Mouse (Mus musculus): ENCODE measurements around the gene Iffo1. TPM values are rescaled to one million over a fixed set of nuclear protein-coding genes. Genes with fewer than 3 reads are reported as not detected.

Gene Iffo1
- total and polyA plus RNA-seq, 3 experiments, result 3.3 to 7.0 (median 6.7) TPM

DNA sequence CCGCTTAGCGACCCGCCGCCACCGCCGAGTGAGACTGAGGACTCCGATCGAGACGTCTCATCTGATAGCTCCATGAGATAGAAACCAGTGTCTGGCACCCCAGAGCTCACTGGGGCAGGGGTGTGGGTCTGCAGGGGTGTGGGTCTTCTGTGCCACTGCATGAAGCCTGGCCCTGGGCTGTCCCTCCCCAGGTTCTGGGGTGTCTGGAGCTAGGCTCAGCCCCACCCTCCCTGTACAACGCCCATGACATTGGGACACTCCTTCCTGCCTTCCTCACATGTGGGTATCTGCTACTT, 15.5 kb downstream of the Iffo1 start:
- Histone ChIP-seq H3K9me3 (replicated peaks; ENCODE audit: low read length) (no peaks in the 10 kb centered on the region), H3K4me2 (ENCODE audit: insufficient read depth, low read depth, poor library complexity, severe bottlenecking) (no peak overlapping the region), H3K27ac (ENCODE audit: insufficient read depth, low read depth) (no peak overlapping the region), H3K4me1 (ENCODE audit: control insufficient read depth in 1 of 2, insufficient read depth in 2 of 2) (peaks cover 3 to 18% of the 10 kb centered on the region in 2 experiments; a peak in 2 of 4 replicates), H3K27me3 (replicated peaks) (no peaks in the 10 kb centered on the region), H3K4me3 (replicated peaks in 1 of 3; ENCODE audit: low read depth in 2 of 3, low read length in 2 of 3, poor library complexity in 1 of 3) (no peak overlapping the region), H3K9ac (ENCODE audit: insufficient read depth, low read depth) (no peak overlapping the region), H3K36me3 (replicated peaks in 1 of 2; ENCODE audit: control insufficient read depth in 1 of 2, insufficient read depth in 1 of 2, low read length in 1 of 2) (peaks cover 67 to 82% of the 10 kb centered on the region in 2 experiments), H3K79me2 (replicated peaks; ENCODE audit: control insufficient read depth, extremely low read depth, insufficient read depth, poor library complexity, severe bottlenecking) (peaks cover 21% of the 10 kb centered on the region)
- TF ChIP-seq SMC3 (IDR thresholded peaks at IDR 0.05; ENCODE audit: low read depth, low read length), result 0 out of 2 replicates have a peak, but pooled peaks have one; percentile 1
- no peak for TF ChIP-seq TBP (conservative IDR thresholded peaks at IDR 0.05; ENCODE audit: low read depth, low read length)
- dilution Hi-C loops (cut with MboI; ENCODE audit: extremely low pct_ligation_motif_present, extremely low pct_unique_long_range_greater_than_20kb, low sequenced_read_pairs), result no loop called here
- peak; percentile 29 for DNase-seq (ENCODE audit: extremely low read depth)
- in situ Hi-C loops (cut with MboI; ENCODE audit: low pct_ligation_motif_present, low pct_unique_long_range_greater_than_20kb, low sequenced_read_pairs), result no loop called here

DNA sequence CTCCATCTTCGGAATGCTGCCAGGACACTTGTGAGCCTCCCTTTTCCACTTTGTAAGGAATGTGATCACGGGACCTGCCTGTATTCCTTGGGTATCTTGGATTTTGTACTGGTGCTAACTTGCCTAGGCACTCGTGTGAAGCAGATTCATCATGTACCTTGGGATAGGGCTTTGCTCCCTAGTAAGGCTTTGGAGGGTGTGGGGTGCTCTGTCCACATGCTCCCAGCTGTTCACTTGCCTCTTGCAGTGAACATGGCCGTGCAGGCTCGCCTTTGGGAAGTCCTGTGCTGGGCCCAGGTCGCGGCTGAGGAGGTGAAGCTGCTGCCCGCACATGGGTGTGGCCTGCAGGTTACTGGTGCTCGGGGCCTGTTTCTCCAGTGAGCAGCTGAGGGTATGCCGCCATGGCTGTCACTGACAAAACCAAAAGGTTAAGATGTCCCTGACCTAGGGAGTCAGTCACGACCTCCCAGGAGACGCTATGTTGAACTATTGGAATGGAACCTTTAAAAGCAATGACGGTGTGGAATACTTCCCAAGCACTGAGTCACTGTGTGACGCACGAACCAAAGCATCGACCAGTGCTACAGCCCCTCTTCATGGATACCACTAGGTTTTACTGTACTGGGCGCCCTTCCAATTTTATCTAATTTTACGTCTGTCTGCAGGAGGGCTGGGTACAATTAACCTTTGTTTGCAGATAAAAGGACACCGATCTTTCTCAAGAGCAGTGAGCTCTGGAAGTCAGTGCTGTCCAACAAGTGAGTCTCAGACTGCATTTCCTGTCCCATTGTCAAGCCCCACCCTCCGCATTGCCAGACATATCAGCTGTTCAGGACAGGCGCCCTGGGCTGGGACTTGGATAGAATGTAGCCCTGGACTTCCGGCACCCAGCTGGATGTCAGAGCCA, 16.1 kb downstream of the Iffo1 start:
- H3K4me2 ChIP-seq (ENCODE audit: insufficient read depth, low read depth, poor library complexity, severe bottlenecking), result no peak overlapping the region
- no peaks in the 10 kb centered on the region for H3K9me3 ChIP-seq (replicated peaks; ENCODE audit: low read length)
- in situ Hi-C loops (cut with MboI; ENCODE audit: low pct_ligation_motif_present, low pct_unique_long_range_greater_than_20kb, low sequenced_read_pairs), result no loop called here
- H3K27ac ChIP-seq (ENCODE audit: insufficient read depth, low read depth), result no peak overlapping the region
- dilution Hi-C loops (cut with MboI; ENCODE audit: extremely low pct_ligation_motif_present, extremely low pct_unique_long_range_greater_than_20kb, low sequenced_read_pairs), result no loop called here
- no peak for TF ChIP-seq NELFE (IDR thresholded peaks at IDR 0.05; ENCODE audit: low read depth, low read length)
- TF ChIP-seq MXI1 (IDR thresholded peaks at IDR 0.05; ENCODE audit: low read depth, low read length), result no peak
- peak; percentile 17; the same call in 1 of the 2 replicates for TF ChIP-seq MEF2A (IDR thresholded peaks at IDR 0.05; ENCODE audit: borderline replicate concordance, low read depth, low read length)
- TF ChIP-seq HCFC1 (IDR thresholded peaks at IDR 0.05; ENCODE audit: low read depth, low read length), result no peak
- TF ChIP-seq MAZ (IDR thresholded peaks at IDR 0.05; ENCODE audit: low read depth, low read length), result peak; percentile 10; the same call in 1 of the 2 replicates
- no peak for TF ChIP-seq ZKSCAN1 (IDR thresholded peaks at IDR 0.05; ENCODE audit: borderline replicate concordance, low read depth, low read length)
- peak; percentile 73 for TF ChIP-seq POLR2A (IDR thresholded peaks at IDR 0.05; ENCODE audit: low read depth, low read length)
- TF ChIP-seq USF1 (IDR thresholded peaks at IDR 0.05; ENCODE audit: low read depth, low read length), result no peak
- TF ChIP-seq POLR2AphosphoS2 (IDR thresholded peaks at IDR 0.05; ENCODE audit: low read depth, low read length), result peak; percentile 100
- TF ChIP-seq TCF12 (IDR thresholded peaks at IDR 0.05; ENCODE audit: low read depth, low read length), result 0 out of 2 replicates have a peak, but pooled peaks have one; percentile 13
- TF ChIP-seq EP300 (IDR thresholded peaks at IDR 0.05; ENCODE audit: low read length), result no peak
- TF ChIP-seq CHD2 (IDR thresholded peaks at IDR 0.05; ENCODE audit: low read length), result peak; percentile 91
- TF ChIP-seq ETS1 (conservative IDR thresholded peaks at IDR 0.05; ENCODE audit: low read depth, low read length), result peak; percentile 22; the same call in 1 of the 2 replicates
- TF ChIP-seq CTCF (conservative IDR thresholded peaks at IDR 0.05 in 1 of 2, IDR thresholded peaks at IDR 0.05 in 1 of 2; ENCODE audit: low read depth in 2 of 2, low read length in 2 of 2), result no peak
- TF ChIP-seq UBTF (IDR thresholded peaks at IDR 0.05; ENCODE audit: low read depth, low read length), result no peak
- peak; percentile 91 for TF ChIP-seq ZMIZ1 (IDR thresholded peaks at IDR 0.05; ENCODE audit: low read depth, low read length)
- peaks cover 61 to 76% of the 10 kb centered on the region in 2 experiments for H3K36me3 ChIP-seq (replicated peaks in 1 of 2; ENCODE audit: control insufficient read depth in 1 of 2, insufficient read depth in 1 of 2, low read length in 1 of 2)
- no peaks in the 10 kb centered on the region for H3K27me3 ChIP-seq (replicated peaks)
- H3K9ac ChIP-seq (ENCODE audit: insufficient read depth, low read depth), result no peak overlapping the region
- peaks cover 3 to 18% of the 10 kb centered on the region in 2 experiments; a peak in 2 of 4 replicates for H3K4me1 ChIP-seq (ENCODE audit: control insufficient read depth in 1 of 2, insufficient read depth in 2 of 2)
- peak; percentile 71 for DNase-seq (ENCODE audit: extremely low read depth)
- H3K4me3 ChIP-seq (replicated peaks in 1 of 3; ENCODE audit: low read depth in 2 of 3, low read length in 2 of 3, poor library complexity in 1 of 3), result no peak overlapping the region
- peaks cover 21% of the 10 kb centered on the region for H3K79me2 ChIP-seq (replicated peaks; ENCODE audit: control insufficient read depth, extremely low read depth, insufficient read depth, poor library complexity, severe bottlenecking)
